Mouse (Mus musculus): ENCODE results near the gene Hist1h2ai.

Hist1h2ai gene

GRCm38 (mm10) chr13:21727948-21728572 is 11.8 kb downstream of the Hist1h2ai start:
- no peak for DNase-seq (ENCODE audit: low read depth, low spot score)

DNA sequence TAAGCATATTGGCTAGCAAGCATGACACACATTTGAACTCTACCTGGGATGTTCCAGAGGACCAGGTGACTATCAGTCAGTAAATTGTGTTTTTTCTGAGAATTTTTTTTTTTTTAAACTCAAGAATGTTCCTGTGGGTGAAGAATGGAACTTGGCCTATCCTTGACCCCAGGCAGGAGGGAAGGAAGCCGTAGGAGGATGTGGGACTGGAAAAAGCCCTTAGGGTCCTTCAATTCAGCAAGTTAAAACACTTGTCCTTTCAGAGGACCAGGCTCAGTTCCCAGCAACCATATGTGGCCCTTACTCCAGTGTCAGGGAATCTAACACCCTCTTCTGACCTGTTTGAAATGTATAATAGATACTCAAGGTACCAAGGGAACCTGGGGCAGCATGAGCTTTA is 13.3 kb downstream of the Hist1h2ai start:
- no peak for DNase-seq (ENCODE audit: low read depth, low spot score)

DNA sequence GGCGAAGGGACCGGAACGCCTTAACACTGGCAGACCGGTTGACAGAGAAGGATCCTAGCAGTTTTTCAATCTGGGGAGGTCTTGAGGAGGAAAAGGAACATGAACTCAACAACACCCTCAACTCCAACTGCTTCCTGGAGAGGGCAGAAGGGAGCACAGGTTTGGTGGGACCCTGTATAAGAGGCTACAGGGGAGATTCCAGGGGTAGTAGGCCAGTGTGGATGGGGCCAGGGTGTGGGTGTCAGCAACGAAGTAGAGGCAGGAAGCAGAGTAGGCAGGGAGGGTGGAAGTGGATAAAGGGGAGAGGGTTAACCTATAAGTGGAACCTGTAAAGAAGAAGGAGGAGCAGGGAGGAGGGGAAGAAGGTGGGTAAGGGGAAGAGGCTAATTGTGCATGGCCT is 17.2 kb downstream of the Hist1h2ai start:
- peak; percentile 54 for DNase-seq (ENCODE audit: low read depth, low spot score)

- peak; percentile 95 for DNase-seq (ENCODE audit: low read depth, low spot score)
Measured at GRCm38 (mm10) chr13:21734010-21734905, 18.0 kb downstream of the Hist1h2ai start.

- peak; percentile 94 for DNase-seq (ENCODE audit: low read depth, low spot score)
Measured at GRCm38 (mm10) chr13:21734906-21735767, 18.9 kb downstream of the Hist1h2ai start, which contains the start of gene Hist1h4j. TSS of gene Hist1h4j (plus strand) at chr13:21735064.

DNA sequence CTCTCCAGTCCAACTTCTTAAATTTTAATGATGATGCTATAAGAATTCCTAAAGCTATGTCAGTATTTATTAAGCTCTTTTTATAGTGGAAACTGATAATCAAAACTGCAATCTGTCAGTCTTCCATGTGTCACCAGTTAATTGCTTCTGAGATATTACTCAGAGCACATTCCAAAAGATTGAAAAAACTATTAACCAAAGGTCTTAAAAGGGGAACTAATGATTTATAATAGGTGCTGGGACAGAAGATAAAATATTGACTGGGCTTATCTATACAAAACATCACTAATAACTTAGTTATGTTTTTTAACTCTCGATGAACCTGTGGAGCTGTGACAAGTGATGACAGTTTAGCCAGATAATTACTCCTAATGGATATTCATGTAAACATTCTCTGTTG is 28.8 kb downstream of the Hist1h2ai start:
- no peak for DNase-seq (ENCODE audit: low read depth, low spot score)

DNA sequence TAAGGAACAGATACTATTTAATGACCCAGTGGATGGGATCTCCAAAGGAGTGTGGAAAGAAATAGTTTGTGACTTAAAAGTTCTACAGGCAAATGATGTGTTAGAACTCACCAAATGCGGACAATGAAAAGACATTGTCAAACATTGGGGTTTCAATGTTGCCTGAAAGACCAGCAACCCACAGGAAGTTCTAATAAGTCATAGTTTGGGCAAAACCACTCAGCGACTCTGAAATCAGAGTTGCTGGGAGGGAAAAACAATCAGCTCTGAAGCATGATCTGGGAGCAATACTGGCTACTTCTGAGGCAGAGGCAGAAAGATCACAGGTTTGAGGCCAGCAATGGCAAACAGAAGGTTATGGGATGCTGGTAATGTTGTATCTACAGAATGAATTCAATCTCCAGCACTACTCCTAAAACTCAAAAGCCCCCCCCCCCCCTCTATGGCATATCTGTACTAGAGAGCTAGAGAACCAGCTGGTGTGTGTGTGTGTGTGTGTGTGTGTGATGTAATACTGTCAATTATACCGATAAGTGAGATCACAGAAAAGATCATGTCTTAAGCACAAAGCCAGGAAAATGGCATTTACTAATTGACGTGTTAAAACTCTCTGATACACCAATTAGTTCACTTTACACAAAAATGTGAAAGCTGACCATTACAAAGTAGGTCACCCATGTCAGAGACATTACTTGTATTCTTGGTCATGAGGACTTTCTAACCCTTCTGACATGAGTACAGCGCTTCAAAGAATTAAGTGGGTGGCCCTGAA is 33.4 kb downstream of the Hist1h2ai start:
- DNase-seq (ENCODE audit: low read depth, low spot score), result peak; percentile 47

GRCm38 (mm10) chr13:21750159-21751017 is 34.2 kb downstream of the Hist1h2ai start, which contains the start of gene Hist1h4k:
TSS of gene Hist1h4k (minus strand) at chr13:21750505.
- DNase-seq (ENCODE audit: low read depth, low spot score), result peak; percentile 94

DNA sequence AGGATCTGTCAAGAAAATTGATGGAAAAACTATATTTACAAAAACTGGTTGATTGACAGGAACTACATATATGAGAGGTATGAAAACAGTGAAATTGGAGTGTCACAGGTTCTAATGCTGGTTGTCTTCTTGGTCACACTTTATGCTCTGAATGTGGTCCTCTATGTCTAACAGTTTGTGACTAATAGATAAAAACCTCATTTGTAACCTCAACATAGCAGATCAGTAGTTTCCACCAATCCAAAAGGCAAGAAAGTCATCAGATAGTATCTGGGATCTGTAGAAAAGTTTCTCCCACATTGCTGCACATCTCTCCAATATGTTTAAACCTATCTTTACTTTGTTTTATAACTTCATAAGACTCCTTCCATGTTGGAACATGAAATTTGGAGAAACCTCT is 35.2 kb downstream of the Hist1h2ai start:
- no peak for DNase-seq (ENCODE audit: low read depth, low spot score)

- no peak for DNase-seq (ENCODE audit: low read depth, low spot score)
Measured at GRCm38 (mm10) chr13:21751827-21752226, 35.6 kb downstream of the Hist1h2ai start.

DNA sequence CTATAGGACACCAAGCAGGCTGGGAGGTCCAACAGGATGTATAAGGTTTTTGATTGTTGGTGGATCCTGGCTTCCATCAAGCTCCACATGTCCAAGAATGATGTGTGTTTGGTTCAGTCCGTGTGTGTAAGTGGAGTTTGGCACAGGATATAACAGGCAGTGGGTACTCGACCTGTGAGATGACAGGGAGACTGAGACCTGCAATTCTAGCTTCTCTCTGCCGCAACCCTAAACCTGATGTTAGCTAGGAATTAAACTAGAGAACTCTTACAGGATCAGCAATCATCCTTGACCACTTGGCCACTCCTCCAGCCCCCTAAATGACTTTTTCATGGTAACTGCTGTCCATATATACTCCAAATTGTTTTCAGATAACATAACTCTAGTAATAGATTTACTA is 36.1 kb downstream of the Hist1h2ai start:
- DNase-seq (ENCODE audit: low read depth, low spot score), result no peak

DNA sequence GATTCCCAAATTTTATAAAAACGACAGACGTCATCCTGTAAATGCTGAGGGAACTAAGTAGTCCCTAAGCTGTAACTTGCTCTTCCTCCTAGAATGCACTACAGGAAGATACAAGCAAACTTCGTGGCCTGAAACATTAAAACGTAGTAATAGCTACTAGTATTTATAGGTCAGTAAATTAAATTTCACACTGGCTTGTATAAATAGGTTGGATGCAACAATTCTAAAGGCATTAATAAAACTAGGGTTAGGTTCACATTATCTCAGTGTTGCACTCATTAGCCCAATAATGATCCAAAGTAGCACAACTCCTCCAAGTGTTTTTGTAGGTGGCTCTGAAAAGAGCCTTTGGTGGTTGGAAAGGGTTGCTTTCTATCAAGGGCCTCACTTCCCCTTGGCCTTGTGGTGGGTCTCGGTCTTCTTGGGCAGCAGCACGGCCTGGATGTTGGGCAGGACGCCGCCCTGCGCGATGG is 36.9 kb downstream of the Hist1h2ai start:
- DNase-seq (ENCODE audit: low read depth, low spot score), result peak; percentile 8

GRCm38 (mm10) chr13:21753524-21754285 is 37.5 kb downstream of the Hist1h2ai start, which contains the start of the genes Hist1h2ak and Hist1h2bn:
TSS of gene Hist1h2ak (minus strand) at chr13:21753827.
TSS of gene Hist1h2bn (plus strand) at chr13:21754123.
- DNase-seq (ENCODE audit: low read depth, low spot score), result peak; percentile 94

GRCm38 (mm10) chr13:21754294-21755001 is 38.2 kb downstream of the Hist1h2ai start:
- peak; percentile 29 for DNase-seq (ENCODE audit: low read depth, low spot score)

DNA sequence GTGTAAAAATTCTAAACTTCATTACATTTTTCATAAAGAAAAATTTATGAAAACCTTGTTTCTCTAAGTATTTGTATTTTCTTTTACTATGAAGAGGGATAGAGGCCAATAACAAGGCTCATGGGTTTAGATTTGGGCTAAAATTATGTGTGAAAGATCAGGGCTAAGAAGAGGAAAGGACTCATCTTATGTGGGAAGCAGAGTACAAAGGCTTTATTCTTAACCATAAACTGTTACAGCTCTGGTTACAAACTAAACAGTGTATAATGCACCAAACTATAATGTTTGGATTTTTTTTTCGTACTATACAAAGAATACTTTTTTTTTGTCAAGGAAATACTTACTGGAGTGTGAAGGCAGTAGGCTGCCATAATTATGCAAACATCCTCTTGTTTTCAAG is 39.5 kb downstream of the Hist1h2ai start:
- no peak for DNase-seq (ENCODE audit: low read depth, low spot score)

Data from mesoderm, embryonic 11.5 days (tissue).